Mouse (Mus musculus): Measurements from ENCODE around the gene Gipc1.

- TF ChIP-seq CTCF (IDR thresholded peaks at IDR 0.05; ENCODE audit: control insufficient read depth, insufficient read depth, low read length): no peak
- no peak for TF ChIP-seq POLR2A (IDR thresholded peaks at IDR 0.05; ENCODE audit: borderline replicate concordance, control insufficient read depth, low read depth, low read length)
Observed at GRCm38 (mm10) chr8:83667526-83667925, 15.0 kb downstream of the Gipc1 start.
